Mouse (Mus musculus): ENCODE results near the gene Zfp932. TPM values are rescaled to one million over a fixed set of nuclear protein-coding genes. Genes with fewer than 3 reads are reported as not detected.
"Not testable (repeated sequence)": the region's sequence is repeated elsewhere in the genome, so short reads cannot be mapped to it uniquely, and the experiment has no call there.

Zfp932 gene
- total RNA-seq (2021) = 10 to 100 TPM in 1 of 2 experiments, 1 to 10 TPM in 1; 9.3 to 11.2 TPM

DNA sequence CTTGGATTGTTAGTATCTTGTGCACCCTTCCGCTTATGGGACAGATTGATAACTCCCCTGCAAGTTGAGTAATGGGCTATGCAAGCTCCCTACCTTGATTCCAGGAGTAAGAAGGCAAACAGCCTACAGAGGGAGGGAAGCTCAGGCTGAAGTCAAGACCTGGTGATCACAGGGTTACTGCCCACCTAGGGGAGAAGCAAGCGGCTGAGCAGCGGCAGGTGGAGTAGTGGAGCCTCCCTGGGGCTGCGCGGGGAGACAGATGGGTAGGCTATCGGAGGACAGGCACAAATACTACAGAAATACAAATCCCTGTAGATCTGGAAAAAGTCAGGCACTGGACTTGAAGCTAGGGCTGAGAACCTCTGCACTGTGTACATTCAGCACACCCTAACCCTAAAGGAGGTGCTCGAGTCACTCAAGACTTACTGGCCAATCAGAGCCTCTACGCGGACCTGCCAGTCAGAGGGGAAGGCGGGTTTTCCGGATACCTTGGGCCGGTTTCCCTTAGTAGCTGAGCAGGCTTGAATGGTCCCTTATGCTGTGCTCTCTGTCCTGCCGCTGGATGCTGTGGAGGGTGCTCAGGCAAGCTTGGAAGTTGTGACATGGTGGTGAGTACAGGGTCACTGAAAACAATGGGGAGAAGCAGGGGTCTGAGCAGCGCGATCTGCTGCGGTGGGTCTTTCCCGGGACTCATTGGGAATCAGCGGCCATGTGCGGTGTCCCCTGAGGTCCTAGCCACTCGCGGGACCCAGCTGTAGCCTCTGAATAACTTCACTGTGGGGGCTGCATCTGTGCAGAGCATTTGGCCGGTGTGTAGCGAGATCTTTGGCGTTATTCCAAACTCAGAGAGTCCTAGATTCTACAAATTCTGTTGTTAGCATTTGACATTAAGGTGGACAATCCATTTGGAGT is at the start of gene Zfp932:
TSS of gene Zfp932 (plus strand) at position 496 of the 912 bp plus-strand sequence.
- DNase-seq = peak; percentile 80

DNA sequence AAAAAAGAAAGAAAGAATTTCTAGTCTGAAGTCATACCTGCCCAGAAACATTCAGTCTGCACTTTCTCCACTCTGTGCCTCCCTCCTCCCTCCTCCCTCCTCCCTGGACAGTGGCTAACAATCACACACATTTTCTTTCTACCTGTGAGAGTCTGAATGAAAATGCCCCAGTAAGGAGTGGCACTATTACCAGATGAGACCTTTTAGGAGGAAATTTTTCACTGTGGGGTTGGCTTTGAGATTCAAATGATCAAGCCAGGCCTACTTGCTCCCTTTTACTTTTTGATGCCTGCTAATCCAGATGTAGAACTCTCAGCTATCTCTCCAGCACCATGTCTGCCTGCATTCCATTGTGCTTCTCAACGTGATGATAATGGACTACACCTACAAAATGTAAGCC is 46.0 kb upstream of the Zfp932 start:
- DNase-seq = no peak

DNA sequence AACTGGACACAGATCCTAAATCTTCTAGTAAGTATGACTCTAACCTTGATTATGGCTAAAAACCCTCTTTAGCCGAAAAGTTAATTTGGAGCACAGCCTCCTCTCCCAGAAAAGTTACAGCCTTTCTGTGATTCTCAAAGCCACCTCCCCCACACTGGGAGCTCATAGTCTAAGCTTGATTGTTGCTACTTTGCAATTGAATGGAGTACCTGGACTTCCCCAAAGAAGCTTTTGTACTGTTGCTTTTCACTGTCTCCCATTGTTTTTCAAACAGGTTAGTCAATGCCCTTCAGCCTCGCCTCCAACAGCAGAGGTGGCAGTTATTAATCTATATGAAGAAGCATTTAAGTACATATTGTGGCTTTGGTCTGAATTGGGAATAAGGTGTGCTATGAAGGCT is 15.6 kb upstream of the Zfp932 start:
- not testable (repeated sequence) for DNase-seq

DNA sequence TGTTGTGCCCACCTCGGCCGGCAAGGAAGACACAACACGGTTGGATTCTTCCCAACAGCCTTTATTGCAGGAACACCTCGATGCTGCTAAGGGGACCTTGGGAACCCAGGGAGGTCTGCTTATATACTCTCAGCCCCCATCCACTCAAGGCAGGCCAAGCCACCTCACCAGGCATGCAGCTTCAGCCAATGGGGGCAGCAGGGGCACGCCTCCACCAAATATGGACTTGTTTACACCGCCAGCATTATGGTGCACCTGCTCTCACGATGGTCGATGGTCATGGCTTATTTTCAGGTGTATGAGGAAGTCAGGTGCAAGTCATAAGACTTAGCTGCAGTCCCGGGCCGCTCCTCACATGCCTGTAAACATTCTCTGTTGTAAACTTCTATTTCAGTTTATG is 860 bp upstream of the Zfp932 start:
- not testable (repeated sequence) for DNase-seq

DNA sequence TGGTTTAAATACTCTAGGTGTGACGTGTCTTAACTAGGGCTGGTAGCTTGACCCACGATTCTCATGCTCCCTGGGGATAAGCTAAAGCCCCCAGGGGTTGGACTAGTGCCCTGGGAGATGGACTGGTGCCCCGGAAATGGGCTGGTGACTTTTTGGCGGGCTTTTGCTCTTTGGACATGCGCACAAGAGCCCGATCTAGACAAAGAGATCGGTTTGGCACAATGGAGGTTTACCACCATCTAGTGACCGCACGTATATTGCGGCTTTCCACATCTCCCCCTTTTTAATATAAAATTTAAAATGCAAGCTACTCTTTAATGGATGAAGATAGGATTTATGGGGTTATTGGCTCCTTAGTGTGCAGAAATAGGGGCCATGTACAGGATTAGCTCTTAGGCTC is 19.5 kb downstream of the Zfp932 start:
- DNase-seq = not testable (repeated sequence)

DNA sequence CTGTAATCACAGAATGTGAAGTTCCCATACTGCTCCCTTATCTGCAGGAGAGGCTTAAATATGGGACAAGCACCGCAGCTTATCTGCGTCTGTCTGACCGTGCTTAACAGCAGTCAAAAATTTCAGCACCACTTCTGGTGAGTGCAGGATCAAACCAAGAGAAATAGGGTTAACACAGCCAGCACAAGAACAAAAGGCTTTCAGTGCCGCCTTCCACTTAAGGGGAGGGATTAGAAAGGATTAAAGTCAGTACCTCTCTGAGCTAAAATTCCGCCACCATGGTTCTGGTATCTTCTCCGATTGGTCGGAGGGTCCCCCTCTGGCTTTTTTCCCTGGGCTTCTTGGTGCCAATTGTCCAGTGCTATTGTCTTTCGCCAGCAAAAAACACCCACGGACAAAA is 27.0 kb downstream of the Zfp932 start:
- DNase-seq = no peak

DNA sequence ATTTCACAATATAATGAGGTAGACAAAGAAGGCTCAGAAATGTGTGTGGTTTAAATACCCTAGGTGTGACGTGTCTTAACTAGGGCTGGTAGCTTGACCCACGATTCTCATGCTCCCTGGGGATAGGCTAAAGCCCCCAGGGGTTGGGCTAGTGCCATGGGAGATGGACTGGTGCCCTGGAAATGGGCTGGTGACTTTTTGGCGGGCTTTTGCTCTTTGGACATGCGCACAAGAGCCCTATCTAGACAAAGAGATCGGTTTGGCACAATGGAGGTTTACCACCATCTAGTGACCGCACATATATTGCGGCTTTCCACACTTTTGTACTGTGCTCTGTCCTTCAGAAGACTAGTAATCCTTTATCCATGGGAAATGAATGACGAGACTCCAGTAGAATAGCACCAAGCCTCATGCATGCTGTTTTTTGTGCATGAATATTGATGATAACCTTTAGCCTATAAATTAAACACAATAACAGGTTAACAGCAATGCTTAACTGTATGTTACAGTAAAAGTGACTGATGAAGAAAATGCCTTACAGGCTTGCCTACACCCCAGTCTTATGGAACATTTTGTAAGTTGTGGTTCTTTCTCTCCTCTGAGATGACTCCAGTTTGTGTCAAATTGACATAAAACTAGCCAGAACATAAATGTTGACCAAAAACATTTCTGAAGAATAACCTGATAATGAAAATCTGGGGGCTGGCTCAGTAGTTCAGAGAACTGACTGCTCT is 27.5 kb downstream of the Zfp932 start:
- peak; percentile 52 for DNase-seq

DNA sequence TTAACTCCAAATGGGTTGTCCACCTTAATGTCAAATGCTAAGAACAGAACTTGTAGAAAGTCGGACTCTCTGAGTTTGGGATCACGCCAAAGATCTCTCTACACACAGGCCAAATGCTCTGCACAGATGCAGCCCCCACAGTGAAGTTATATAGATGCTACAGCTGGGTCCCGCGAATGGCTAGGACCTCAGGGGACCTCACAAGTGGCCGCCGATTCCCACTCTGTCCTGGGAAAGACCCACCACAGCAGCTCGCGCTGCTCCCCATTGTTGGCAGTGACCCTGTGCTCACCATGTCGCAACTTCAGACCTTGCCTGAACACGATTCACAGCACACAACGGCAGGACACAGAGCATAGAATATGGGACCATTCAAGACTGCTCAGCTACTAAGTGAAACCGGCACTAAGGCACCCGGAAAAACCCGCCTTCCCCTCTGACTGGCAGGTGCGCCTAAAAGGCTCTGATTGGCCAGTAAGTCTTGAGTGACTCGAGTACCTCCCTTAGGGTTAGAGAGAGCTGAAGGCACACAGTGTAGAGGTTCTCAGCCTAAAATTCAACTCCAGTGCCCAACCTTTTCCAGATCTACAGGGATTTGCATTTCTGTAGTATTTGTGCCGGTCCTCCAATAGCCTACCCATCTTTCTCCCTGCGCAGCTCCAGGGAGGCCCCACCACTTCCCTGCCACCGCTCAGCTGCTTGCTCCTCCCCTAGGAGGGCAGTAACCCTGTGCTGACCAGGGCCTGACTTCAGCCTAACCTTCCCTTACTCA is 61.5 kb downstream of the Zfp932 start:
- DNase-seq = peak; percentile 84

Other genes starting within 250 kb of the Zfp932 start
- 1 to 10 TPM; 2.5 to 4.0 TPM for gene 4930522L14Rik, start 244.6 kb upstream of the Zfp932 start, total RNA-seq (2021)
- 1 to 10 TPM; 4.5 to 5.2 TPM for gene Gm15446, start 73.1 kb upstream of the Zfp932 start, total RNA-seq (2021)
- gene Gm17655, start 76.0 kb downstream of the Zfp932 start, total RNA-seq (2021) = 1 to 10 TPM; 2.8 to 3.3 TPM
- not detected for gene Gm35315, start 97.9 kb downstream of the Zfp932 start, total RNA-seq (2021)
- gene Plcxd1, start 103.4 kb downstream of the Zfp932 start, total RNA-seq (2021) = not detected
- 10 to 100 TPM; 32.3 to 33.6 TPM for gene Gtpbp6, start 111.7 kb downstream of the Zfp932 start, total RNA-seq (2021)
- 1 to 10 TPM; 2.7 to 3.1 TPM for gene Zfp605, start 113.6 kb downstream of the Zfp932 start, total RNA-seq (2021)
- 10 to 100 TPM; 23.5 to 23.7 TPM for gene Chfr, start 139.3 kb downstream of the Zfp932 start, total RNA-seq (2021)
- gene Golga3, start 180.2 kb downstream of the Zfp932 start, total RNA-seq (2021) = 10 to 100 TPM; 35.5 to 38.7 TPM
- gene Ankle2, start 234.5 kb downstream of the Zfp932 start, total RNA-seq (2021) = 10 to 100 TPM; 27.9 to 29.8 TPM